Mouse (Mus musculus): ENCODE measurements around the gene Tubal3. TPM values are rescaled to one million over a fixed set of nuclear protein-coding genes. Genes with fewer than 3 reads are reported as not detected.

The Tubal3 gene
- polyA plus RNA-seq (2012; rRNA removed), result not detected in 2 replicates

GRCm38 (mm10) chr13:3917571-3918311, at the start of gene Tubal3, which contains the start of gene Net1:
Tubal3 (plus strand) TSS chr13:3918274.
Net1 (minus strand) TSS chr13:3918220.

GRCm38 (mm10) chr13:3945249-3945648, 27.2 kb downstream of the Tubal3 start, which contains the start of gene Ucn3:
Ucn3 (minus strand) TSS chr13:3945349.

Other genes starting within 250 kb of the Tubal3 start
- gene Calml3, start 114.0 kb upstream of the Tubal3 start, polyA plus RNA-seq (2012; rRNA removed), result 0.42 and 0.57 TPM in 2 replicates
- 0.06 TPM in 1 of 2 replicates, not detected in the other for gene Calm4, start 80.5 kb upstream of the Tubal3 start, polyA plus RNA-seq (2012; rRNA removed)
- gene Calm5, start 64.1 kb upstream of the Tubal3 start, polyA plus RNA-seq (2012; rRNA removed), result not detected in 2 replicates
- gene Net1, start 54 bp upstream of the Tubal3 start, polyA plus RNA-seq (2012; rRNA removed), result 23.6 and 44.8 TPM in 2 replicates
- gene Ucn3, start 27.1 kb downstream of the Tubal3 start, polyA plus RNA-seq (2012; rRNA removed), result not detected in 2 replicates
- 0.10 and 0.31 TPM in 2 replicates for gene Akr1c14, start 130.7 kb downstream of the Tubal3 start, polyA plus RNA-seq (2012; rRNA removed)
- gene Akr1c18, start 232.4 kb downstream of the Tubal3 start, polyA plus RNA-seq (2012; rRNA removed), result not detected in 2 replicates

All from central nervous system, embryonic 11.5 days (tissue).